Mouse (Mus musculus) thymus, postnatal 4 days (tissue): ENCODE data around the gene Rtn2.

Experiments
- DNase-seq: peaks from one replicate; pipeline ENCODE4 v3.0.0; 2021

Rtn2 gene

DNA sequence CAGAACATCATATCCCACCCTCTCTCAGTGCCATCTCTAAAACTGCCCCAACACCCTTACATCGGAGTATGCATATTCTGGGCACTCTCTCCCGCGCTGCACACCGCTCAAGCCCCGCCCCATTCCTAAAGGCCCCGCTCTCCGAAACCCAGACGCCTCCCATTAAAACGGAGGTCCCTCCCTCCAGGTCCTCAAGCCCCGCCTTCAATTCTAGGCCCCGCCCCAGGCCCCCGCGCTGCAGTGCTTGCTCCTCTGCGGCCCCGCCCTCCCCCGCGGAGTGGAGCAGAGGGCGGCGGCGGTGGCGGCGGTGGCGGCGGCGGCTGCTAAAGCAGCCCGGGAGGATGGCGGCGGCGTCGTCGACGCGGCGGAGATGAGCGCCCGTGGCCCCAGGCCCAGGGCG is at the start of gene Rtn2:
Gene Rtn2, plus strand, starts transcription at position 240 of the 400 bp plus-strand sequence.
- DNase-seq, result peak; percentile 85

DNA sequence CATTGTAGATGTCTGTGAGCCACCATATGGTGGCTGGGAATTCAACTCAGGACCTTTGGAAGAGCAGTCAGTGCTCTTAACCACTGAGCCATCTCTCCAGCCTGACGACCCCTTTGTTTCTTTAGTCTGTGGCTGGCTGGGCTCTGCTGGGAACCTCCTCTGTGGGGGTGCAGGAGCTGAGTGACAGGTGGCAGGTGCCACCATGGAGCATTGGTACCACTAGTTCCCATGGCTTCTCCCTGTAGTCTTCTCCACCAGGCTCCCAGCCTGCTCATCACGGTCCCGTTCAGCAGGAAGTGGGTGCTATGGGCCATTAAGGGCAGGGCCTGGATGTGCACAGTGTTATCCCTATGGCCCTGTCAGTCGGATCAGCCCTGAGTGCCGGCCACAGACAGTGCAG is 47.8 kb upstream of the Rtn2 start:
- DNase-seq, result no peak

DNA sequence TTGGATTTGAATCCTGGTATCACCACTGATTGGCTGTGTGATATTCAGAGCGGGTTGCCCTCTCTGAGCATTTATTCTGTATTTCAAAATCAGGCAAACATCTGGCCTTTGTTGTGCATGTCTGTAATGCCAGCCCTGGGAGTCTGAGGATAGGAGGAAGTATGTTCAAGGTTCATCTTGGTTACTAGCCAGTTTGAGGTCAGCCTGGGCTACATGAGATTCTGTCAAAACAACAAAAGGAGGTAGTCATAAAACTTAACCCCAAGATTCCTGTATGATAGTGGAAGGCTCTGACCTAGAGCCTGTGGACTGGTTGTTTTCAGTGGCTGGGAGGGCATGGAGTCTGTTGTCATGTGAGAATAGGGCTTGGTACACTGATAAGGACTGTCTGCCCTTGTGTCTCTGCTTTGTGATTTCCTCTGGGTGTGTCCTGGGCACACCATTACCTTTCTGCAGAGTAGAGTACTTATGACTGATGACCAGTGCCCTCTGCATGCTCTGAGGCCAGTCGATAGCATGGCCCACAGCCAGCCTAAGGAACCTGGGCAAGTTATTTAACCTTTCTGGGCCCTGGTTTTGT is 47.2 kb upstream of the Rtn2 start:
- DNase-seq, result no peak

DNA sequence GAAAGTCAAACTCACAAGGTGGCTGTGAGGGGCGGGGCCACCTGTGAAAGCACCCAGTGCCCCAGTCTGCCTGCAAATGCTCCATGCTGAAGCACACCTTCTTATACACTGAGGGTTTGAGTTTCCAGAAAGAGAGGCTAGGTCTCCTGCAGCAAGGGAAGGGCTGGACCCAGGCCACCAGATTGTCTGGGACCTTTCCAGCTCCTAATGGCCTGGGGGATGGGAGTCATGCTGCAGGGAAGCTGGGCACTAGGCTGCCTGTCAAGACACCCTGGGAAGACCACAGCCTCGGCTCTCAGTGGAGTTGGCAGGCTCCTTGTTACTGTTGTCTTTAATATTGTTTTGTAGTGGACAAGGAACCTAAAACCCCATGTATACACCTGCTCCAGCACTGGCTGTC is 46.0 kb upstream of the Rtn2 start:
- no peak for DNase-seq

DNA sequence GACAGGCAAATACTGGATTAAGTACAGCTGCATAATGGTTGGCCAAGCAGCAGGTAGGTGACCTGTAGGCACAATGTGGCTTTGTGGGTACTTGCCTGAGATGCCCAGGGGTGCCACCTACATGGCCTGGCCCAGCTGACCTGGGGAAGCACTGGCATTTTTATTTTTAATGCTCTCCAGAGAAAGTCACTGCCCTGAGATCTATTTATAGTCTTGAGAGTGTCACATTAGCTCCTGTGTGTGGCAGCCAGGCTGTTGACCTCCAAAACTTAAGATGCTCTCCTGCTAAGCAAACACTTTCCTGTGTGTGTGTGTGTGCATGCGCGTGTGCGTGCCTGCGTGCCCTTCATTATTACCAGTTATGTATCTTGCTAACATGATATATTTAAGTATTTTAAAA is 44.1 kb upstream of the Rtn2 start:
- DNase-seq, result no peak

DNA sequence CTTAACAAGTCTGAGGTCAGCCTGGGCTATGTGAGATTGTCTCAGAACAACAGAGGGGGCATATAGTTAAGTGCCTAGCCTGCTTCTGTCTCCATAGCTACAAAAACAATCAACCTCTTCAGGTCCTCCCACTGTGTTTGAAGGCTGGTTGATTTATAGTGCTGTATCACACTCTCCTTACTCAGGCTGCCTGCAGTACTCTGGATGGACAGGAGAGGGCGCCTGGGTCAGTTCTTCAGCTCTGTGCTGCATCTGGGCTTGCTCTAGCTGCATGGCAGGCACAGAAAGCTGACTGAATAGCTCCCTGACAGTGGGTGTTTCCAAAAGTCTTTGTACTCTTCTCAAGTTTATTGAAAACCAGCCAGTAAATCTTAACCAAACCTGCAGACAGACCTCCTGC is 43.0 kb upstream of the Rtn2 start:
- peak; percentile 94 for DNase-seq

DNA sequence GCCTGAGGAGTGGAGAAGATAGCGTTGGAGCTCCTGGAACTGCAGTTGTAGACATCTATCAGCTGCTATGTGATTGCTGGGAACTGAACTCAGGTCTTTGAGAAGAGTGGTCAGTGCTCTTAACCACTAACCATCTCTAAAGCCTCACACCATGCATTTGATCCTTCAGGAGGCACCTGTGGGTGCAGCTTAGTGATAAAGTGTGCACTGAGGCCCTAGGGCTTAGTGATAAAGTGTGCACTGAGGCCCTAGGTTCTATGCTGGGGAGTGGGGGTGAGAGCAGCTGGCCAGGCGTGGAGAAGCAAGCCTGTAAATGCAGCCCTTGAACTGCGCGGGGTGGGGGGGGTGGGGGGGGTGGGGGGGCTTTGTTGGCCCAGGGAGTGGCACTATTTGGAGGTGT is 42.4 kb upstream of the Rtn2 start:
- no peak for DNase-seq

DNA sequence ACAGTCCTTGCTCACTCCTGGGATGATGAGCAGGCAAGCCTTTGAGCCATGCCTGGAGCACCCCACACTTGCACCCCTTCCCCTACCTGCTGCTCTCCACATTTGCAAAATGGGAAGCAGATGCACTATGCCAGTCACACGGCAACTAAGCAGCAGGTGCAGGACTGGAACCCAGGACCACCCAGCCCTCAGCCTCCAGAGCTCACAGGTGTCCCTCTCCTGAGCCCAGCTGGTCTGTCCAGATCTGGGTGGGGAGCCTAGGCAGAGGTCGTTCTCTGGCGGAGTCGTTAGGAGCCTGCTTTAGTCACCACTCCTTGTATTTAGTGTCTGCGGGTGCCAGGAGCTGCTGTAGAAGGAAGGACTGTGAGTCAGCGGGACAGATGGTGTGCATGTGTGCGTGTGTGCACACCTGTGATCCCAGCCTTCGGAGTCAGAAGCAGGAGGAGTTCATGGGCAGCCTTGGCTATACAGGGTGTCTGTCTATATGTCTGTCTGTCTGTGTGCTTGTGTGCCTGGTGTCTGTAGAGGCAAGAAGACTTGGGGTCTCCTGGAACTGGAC is 41.4 kb upstream of the Rtn2 start:
- DNase-seq, result no peak

DNA sequence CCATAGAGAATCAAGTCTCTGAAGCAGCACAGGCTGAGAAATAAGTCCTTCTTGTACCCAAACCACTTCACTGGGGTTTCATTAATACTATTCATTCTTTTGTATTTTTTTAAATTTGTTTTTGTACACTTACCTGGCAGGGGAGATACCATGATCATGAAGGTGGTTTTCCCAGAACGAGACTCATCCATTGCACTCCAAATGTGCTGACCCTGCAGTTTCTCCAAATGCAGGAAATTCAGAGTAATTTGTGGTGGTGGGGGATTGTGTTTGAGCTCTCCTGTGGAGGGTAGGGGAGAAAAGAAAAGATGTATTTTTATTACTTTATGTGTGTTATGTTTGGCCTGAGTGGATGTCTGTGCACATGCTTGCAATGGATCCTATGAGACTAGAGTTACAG is 40.4 kb upstream of the Rtn2 start:
- DNase-seq, result no peak

DNA sequence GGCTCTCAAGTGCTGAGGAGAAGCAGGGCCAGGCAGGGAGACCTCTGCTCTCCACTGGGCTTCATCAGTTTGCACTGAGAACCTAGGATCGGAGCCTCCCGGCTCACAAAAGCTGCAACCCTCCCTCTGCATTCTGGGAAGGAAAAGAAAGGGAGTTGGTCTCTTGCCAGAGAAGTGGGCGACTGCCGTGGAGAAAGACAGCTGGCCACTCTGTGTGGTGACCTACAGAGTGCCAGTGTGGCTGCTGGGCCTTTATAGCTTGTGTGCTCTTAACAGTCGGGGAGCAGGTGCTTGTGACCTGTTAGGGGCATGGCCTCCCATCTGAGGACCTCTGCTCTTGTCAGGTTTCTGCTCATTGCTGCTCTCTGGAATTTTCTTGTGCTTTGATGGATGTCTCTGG is 38.6 kb upstream of the Rtn2 start:
- no peak for DNase-seq

DNA sequence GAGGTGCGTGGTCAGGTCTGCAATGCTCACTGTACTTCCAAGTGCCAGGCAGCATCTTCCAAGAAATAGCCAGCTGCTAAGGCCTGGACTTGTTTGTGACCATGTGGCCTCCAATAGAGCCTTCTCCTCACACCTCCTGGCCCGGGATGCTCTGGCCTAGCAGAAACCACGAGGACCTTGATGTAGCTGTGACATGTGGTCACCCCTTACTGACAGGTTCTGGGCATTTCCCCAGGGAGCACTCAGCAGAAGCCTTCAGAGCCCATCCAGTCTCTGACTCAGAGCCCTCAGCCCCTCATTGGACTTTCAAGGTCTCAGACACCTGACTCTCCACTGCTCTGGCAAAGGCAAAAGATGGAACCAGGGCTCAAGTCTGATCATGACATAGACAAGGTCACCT is 37.3 kb upstream of the Rtn2 start:
- no peak for DNase-seq

DNA sequence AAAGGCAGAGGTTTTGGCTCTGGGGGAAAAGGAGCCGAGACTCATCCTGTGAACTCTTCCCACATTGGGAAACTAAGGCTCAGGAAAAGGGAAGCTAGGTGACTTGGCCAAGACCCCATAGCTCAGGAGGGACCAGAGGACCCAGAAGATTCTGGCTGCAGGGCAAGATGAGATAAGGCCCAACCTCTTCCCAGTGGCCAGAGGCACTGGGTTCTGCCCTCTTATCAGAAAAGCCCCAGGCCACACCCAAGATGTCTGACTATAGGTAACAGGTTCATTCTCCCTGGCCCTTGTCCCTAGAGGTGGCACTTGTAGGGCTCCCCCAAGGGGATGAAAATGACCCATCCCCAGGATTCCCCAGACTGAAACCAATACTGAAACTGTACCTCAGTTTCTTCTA is 35.6 kb upstream of the Rtn2 start:
- no peak for DNase-seq

DNA sequence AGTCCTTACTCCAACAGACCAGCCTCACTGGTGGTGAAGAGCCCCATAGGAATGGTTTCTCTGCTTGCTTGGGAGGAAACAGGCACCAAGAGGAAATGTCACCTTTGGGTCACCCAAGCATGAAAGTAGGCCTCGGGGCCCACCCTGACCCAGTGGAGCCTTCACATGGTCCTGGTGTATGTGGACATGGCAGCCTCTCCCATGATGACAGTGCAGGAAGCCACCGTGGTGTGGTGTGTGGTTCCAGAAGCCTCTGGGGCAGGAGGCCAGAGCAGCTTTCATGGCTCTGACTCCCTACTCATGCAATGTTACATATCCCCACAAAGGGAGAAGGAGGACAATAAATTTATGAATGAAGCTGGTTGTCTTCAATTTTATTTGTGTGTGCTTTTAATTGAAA is 34.9 kb upstream of the Rtn2 start:
- DNase-seq, result no peak

DNA sequence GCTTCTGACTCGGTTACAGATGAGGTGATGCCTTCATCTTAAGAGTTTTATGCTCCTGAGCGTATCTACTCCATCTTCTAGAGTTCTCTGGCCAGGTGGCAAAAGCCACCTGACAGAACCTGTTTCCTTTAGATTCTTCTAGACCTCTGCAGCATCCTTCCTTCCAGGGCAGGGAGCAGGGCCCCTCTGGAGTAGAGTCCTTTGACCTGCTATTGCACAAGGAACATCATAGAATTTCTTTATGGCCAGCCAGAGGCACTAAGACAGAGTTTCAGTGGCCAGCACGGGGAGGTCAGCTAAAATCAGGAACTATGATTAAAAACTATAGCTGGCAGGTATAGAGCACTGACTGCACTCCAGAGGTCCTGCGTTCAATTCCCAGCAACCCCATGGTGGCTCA is 30.3 kb upstream of the Rtn2 start:
- DNase-seq, result no peak

DNA sequence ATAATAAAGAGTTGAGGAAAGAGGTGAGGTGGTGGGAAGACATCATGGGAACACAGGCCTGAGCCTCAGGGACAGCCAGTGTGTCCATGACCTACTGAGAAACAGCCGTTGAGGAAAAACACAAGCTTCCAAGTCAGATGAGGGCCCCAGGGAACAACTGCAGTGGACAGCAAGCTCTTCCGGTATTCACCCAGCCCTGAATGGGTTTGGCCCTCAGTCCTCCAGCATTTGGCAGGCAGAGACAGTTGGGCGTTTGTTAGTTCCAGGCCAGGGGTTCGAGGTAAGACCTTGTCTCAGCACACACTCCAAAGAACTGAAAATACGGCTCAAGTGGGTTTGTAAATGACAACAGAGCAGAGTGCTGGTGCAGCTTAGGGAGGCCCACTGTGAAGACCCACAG is 29.0 kb upstream of the Rtn2 start:
- DNase-seq, result no peak

DNA sequence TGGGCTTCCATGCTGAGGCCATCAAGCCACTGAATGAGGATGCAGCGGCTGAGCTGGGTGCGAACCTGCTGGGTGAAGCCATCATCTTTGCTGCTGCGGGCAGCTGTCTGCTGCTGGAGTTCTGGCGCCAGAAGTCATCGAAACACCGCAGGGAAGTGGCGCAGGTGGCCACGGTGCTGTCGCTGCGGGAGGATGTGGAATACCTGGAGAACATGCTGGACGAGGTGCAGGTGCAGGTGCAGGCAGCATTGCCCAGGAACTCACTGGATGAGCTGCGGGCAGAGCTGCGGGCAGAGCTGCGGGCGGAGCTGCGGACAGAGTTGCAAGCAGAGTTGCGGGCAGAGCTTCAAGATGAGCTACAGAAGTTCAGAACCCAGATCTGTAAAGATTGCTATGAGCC is 27.0 kb upstream of the Rtn2 start:
- no peak for DNase-seq

DNA sequence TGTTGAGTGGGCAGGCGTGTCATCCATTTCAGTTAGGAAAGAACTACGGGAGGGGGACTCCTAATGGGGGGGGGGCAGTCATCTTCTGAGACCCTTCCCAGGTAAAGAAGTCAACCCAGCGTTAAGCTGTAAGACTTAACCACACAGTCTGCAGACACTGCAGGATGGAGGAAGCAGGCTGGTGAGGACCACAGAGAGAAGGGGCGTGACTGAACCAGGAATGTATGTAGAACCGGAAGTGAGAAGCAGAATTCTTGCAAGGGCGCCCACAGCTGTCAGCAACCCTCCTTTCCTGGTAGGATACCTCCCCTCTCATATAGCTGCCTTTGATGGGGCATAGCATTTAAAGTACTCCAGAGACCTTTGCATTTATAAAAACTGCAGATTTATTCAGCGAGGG is 25.9 kb upstream of the Rtn2 start:
- DNase-seq, result peak; percentile 34

DNA sequence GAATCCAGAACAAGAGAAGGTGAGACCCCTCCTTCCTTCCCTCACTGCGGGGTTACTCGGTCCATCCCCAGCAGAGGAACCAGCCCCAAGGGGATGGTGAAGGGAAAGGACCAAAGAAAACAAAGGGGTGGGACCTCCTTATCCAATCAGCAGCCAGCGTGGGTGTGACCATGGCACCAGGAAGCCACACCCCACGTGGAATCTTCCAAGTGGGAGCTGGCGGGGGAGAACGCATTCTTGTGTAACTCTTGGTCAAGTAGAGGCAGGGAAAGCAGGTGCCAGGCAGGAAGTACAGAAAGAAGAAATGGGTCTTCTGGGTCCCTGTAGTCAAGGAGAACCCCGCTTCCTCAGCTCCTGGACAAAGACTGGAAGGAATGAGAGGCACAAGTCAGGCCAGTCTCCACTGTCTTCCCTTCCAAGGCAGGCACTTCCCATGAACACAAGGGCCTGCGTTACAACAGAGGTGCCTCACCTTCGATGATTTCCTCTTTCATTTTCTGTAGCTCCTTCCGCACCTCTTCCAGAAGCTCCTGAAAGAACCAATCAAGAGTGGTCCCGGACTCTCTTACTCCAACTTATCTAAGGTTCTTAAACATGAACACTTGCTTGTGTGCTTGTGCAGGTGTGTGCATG is 24.9 kb upstream of the Rtn2 start:
- peak; percentile 37 for DNase-seq

DNA sequence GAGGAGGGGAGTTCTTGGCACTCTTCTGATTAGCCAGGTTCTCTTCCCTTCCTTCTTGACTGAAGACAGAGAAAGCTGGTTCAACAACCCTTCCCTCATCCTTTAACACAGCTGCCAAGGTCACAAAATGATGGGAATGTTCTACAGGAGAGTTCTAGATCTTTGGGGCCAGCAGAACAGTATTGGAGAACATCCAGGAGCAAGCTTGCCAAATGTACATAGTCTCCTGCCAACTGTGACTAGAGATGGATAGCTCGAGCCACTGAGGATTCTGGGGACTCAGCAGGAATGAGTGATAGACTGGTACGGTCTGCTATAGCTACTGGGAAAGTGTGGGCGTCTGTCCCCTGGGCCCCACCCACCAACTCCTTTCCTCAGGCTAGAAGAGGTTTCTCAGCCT is 24.1 kb upstream of the Rtn2 start:
- no peak for DNase-seq

DNA sequence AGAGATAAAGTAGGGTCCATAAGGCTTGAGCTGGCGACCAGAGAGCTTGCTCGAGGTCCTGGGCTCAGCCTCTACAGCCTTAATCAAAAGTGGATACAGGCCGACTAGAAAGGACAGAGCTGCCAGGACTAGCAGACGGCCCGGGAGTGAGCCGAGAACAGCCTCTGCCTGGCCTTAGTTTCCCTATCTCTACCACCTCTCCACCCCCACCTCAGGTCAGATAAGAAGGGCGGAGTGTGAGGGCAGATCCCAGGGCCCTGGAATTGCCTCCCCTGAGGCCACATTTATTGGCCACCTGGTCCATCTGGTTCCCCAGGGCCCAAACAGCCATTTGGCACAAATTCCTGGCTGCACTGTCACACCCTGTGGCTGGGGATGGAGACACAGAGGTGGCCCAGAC is 17.3 kb upstream of the Rtn2 start:
- no peak for DNase-seq

DNA sequence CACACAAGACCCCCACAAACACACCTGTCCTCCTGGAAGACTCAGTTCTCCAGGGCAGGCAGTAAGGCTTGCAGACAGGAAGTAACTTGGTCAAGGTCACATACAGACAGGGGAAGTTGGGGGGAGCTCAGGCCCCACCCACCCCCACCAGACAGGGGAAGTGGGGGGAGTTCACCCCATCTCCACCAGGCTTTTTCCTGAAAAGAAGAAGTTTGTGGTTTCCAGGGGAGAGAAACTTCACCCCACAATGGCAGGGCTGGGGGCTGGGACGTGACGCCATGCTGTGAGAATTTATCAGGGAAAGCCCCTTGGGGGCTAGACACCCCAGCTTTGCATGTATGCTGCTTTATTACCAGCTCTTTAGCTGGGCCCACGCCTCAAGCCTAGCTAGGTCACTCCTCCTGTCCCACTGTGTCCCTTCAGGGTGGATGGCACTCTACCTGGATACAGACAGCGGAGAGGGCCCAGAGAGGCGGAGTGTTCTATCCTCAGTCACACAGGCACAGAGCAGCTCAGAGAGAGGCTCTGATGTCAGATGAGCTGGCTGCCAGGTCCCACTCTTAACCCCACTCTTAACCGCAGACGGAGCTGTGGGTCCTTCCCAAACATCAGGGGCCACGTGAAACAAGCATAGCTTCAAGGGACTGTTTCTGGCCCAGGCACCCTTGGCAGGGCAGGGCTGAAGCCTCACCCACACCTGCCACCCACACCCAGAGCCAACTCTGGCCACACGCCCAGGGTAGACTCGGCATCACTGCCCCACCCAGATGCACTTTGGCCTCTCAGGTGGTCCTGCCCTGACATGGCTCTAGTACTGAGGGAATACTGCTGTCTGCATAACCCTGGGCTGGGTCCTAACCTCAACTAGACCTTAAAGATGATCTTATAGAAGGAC is 16.2 kb upstream of the Rtn2 start:
- DNase-seq, result peak; percentile 41

DNA sequence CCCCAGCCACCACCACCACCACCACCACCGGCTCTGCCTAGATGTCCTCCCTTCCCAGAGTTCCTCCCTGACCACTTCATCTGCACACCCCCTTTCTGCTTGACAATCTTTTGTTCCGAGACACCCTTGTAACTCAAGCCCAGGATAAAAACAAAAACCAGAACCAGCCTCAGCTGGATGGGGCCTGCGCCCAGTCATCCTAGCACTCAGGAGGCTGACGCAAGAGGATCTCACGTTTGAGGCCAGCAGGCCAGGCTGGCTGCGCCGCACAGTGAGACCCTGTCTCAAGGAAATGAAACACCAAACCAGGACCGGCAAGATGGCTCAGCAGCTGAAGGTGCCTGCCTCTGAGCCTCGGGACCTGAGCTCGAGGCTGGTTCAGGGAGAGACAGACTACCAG is 15.4 kb upstream of the Rtn2 start:
- no peak for DNase-seq

DNA sequence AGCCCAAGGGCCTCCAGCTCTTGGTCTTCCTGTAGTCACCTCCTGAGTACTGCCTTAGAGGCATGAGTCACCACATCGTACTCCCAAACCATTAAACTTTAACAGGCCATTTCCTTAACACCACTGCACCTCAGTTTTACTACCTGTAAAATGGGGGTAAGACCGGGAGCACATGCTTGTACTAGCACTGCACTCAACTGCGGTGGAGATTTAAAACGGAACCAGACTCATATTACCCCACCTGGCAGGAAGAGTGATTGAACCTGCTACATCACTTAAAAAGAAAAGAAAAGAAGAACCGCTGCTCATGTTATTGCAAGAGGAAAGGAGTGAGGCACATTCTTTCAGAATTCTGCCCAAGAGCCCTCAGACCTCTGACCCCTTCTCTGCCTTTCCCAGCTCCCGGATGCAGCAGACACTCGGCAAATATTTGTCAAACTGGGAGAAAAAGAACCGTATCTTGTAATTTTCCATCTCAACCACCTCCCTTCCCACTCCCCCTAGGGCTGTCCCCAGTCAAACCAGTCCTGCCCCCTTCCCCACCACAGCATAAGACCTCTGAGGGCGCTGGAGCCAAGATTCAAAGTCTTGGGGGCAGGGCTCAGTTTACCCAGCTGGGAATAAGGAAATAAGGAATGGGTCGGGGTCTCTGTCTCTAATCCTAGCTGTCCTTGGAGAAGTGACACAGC is 13.3 kb upstream of the Rtn2 start:
- DNase-seq, result peak; percentile 20
